Mouse (Mus musculus) 416B (cell line): ENCODE measurements around the gene Slc35e2.
"Not testable (repeated sequence)": the region's sequence is repeated elsewhere in the genome, so short reads cannot be mapped to it uniquely, and the experiment has no call there.

Experiments
- DNase-seq: peaks from one replicate; pipeline ENCODE4 v3.0.0; 2011; ENCODE audit warnings: low read depth

Gene Slc35e2

DNA sequence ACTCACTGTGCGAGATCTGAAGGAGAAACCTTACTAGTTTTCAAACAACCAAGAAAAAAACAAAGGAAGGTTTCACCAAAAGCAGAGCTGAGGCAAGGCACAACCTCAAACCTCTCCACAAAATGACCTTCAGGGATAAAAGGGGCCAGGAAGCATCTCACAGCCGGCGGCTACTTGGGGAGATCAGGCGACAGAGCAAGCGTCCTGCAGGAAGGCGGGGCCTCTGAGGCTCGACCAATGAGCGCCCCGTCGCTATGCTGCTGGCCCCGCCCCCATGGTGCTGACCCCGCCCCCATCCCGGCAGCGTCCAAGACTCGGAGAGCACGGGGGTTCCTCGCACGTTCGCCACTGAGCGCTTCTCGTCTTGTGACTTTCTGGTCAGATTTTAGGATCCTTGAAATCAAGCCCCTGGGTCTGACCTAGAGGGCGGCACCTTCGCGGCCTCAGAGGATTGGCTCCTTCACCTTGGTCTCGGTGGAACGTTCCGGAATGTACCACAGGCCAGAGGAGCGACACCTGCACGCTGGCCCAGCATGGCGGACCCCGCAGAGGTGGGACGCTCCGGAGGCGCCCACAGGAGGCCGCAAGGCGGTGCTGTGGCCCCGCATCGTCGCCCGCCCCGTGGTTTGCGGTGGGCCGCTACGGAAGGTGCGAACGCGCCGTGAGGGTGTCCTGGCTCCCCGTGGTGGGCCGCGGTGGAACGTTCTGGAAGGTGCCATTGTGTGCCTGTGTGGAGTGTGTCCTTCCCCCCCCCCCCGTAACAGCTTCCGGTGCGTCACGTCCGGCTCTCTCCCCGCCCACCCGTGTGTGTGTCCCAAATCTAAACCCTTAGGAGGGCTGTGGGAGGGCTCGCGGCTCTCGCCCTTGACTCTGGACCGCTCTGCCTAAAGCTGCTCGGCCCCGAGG, at the start of gene Slc35e2:
Slc35e2 (plus strand) TSS at position 326 of the 906 bp plus-strand sequence.
- DNase-seq: peak; percentile 98

GRCm38 (mm10) chr4:155552917-155553532, 48.2 kb upstream of the Slc35e2 start:
- DNase-seq: no peak

DNA sequence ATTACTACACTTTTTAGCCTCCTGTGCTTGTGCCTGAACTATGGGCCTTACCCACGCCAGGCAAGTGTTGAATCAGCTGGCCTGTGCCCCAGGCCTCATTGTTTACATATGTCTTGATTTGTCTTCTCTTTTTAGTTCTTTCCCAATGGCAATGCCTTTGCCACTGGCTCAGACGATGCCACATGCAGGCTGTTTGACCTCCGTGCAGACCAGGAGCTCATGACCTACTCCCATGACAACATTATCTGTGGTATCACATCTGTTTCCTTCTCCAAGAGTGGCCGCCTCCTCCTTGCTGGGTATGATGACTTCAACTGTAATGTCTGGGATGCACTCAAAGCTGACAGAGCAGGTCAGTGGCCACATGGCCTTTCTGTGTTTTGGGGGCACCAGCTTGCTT, 46.3 kb upstream of the Slc35e2 start:
- DNase-seq: peak; percentile 63

DNA sequence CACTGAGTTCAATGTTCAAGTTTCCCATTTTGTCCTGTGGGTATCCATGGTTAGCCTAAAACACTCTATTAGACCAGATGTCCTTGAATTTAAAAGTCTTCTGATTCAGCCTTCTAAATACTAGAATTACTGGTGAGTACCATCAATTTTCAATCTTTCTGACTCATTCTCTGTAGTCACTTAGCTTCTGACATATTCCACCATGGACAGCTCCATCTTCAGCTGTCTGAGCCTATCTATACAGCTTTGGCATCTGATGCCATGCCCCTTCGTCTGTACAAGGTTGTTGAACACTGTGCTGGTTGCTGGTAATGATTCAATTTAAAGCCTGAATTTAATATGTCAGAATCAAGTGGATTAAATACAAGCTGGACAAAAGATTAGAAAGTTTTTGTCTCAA, 45.8 kb upstream of the Slc35e2 start:
- DNase-seq: no peak

DNA sequence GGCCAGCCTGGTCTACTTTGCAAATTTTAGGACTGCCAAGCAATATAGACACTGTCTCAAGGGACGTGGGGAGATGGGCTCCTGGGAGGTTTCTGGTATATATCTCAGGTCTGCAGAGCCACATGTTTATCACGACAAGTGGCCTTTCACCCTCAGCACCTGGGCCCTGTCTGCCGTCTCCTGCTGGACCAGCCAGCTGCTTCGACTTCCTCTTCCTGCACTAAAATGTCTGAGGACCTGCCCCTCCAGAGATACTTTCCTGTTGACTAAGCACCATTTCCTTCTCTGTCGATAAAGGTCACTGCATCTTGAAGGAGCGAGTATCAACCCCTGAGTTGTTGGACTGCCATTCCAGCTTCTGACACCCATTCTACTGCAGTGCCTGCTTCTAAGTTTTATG, 41.8 kb upstream of the Slc35e2 start:
- peak; percentile 73 for DNase-seq

GRCm38 (mm10) chr4:155560932-155561331, 40.3 kb upstream of the Slc35e2 start:
- DNase-seq: no peak

GRCm38 (mm10) chr4:155561661-155562442, 39.4 kb upstream of the Slc35e2 start, which contains the start of gene Nadk:
TSS of gene Nadk (plus strand) at chr4:155562378.
- peak; percentile 75 for DNase-seq

DNA sequence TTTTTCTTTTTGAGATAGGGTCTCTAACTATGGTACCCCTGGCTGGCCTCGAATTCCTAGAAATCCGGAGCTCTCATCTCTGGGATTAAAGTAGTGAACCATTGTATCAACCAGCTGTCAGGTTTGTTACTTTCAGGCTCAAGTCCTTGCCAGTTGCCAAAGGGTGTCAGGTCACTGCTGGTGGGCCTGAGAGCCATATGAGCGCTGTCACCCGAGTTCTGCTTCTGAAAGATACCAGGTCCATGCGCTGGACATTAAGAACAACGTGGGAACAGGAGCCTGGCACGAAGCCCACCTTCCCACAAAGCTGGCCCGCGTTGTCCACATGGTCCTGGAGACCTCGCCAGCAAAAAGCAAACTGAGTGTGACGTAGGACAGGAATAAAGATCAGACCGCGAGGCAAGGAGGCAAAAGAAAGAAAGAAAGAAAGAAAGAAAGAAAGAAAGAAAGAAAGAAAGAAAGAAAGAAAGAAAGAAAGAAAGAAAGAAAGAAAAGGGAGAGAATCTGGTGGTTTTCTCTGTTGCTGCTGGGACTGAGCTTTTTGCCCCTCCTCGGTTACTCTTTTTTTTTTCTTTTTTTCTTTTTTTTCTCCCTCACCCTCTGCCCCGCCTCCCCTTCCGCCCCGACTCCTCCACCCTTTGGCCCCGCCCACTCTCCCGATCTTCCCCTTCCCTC, 38.4 kb upstream of the Slc35e2 start:
- DNase-seq: peak; percentile 64

DNA sequence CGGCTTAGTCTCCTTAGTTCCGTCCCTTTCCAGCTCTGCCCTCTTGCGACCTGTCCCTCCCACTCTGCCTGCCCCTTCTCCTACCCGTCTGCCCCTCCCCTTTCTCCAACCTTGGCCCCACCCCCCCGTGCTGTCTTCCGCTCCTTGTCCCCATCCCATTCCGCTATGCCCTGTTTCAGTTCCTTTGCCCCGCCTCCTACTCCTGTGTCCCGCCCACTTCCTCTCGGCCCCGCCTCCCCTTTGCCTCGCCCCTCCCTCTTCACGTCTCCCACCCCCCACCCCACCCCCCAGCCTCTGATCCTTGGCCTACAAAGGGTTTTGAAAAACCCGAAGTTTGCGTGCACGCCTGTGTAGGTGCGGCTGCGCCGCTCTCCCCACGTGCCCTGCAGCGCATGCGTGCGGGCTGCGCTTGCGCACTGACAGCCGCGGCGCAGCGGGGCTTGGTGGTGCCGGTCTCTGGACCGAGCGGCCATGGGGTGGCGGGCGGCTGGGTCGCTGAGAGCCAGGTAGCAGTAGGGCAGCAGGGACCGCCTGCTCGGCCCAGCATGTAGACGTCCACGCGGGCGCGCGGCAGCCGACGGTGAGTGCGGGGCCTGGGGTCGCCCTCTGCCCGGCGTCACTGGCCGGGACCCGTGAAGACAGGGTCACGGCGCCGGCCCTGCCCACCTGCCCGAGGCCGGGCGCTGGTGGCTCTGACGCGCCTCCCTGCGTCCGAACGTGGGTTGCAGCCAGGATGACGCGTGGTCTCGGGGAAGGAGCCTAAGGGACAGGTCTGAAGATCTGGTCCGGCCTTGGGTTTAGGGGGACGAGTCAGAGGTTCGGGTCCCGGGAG, 37.6 kb upstream of the Slc35e2 start:
- DNase-seq: peak; percentile 100

GRCm38 (mm10) chr4:155564315-155565069, 36.7 kb upstream of the Slc35e2 start:
- peak; percentile 20 for DNase-seq

DNA sequence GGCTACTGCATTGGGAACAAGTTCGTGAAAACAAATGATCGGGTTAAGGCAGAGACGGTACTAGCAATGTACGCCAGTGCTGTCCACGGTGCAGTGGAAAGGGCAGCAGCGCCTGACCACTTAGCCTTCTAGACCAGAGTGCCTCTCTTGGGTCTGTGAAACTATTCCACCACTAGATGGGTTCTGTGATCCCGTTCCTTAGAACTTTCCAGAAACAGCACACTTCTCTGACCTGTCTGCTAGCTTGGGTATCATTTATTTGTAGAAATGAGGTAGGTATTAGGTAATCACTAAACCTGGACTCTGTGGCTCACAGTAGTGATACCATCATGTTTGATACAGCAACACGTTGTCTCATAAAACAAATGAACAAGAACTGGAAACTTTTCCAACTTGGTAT, 34.7 kb upstream of the Slc35e2 start:
- no peak for DNase-seq

GRCm38 (mm10) chr4:155568170-155568569, 33.0 kb upstream of the Slc35e2 start:
- peak; percentile 90 for DNase-seq

DNA sequence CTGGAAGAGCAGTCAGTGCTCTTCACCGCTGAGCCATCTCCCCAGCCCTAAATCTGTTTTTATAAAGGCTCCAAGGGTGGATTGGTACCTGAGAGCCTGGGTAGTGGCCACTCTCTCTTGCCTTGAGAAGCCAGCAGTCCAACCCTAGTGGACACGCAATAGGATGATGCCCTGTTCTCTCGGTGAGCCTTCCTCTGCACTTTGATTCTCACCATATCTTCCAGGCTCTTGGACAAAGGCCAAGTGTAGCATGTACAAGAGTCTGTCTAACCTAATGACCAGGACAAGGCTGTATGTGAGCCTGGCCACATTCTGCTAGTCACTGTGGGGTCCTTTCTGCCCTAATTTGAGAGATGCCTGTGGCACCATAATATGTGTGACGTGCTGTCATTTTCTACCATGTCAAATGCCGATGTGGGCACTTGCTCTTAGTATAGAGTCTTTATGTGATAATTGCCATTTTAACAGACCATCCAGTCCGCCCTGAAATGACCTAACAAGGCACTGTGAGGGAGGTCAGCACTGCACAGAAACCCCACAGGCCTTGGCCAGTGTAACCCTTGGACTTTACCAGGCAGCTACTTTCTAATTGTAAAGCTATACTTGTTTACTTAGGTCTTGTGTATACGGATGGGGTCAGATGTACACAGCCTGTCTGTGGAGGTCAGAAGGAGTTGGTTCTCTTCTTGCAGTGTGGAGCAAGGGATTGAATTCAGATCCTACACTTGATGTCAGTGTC, 32.4 kb upstream of the Slc35e2 start:
- DNase-seq: no peak

GRCm38 (mm10) chr4:155569818-155570217, 31.4 kb upstream of the Slc35e2 start:
- no peak for DNase-seq

DNA sequence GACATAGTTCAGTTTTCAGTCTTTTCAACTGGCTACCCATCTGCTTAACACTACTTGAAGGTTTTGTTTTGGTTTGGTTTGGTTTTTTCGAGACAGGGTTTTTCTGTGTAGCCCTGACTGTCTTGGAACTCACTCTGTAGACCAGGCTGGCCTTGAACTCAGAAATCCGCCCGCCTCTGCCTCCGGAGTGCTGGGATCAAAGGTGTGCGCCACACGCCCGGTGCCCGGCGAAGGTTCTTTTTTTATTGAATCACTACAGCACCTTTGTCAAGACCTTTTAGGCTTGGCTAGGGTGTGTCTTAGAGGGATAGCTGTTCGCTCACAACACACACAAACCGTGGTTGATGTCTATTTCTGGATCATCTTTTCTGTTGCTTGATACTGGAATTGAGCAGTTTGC, 30.9 kb upstream of the Slc35e2 start:
- not testable (repeated sequence) for DNase-seq

DNA sequence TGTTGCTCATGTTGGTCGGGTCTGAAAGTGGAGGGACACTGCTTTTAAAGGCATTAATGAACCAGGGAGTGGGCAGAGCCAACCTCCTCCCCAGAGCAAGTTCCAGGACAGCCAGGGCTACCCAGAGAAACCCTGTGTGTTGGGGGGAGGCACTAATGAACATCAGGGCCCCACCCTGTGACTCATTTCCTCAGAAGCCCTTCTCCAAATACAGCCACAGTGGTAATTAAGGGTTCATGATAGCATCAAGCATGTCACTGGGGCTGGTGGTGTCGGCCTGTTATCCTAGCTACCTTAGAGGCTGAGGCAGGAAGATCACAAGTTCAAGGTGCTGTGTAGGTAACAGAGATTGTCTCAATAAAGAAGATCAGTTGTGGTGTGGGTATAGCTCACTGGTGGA, 29.8 kb upstream of the Slc35e2 start:
- DNase-seq: peak; percentile 83

GRCm38 (mm10) chr4:155573155-155573554, 28.1 kb upstream of the Slc35e2 start:
- no peak for DNase-seq

GRCm38 (mm10) chr4:155573876-155574275, 27.3 kb upstream of the Slc35e2 start:
- no peak for DNase-seq

GRCm38 (mm10) chr4:155574931-155575330, 26.3 kb upstream of the Slc35e2 start:
- DNase-seq: peak; percentile 73

- no peak for DNase-seq
Observed at GRCm38 (mm10) chr4:155575521-155575920, 25.7 kb upstream of the Slc35e2 start.
